Comparison of ENCODE assay signal across 22 mouse cellular contexts in the genomic region with DNA sequence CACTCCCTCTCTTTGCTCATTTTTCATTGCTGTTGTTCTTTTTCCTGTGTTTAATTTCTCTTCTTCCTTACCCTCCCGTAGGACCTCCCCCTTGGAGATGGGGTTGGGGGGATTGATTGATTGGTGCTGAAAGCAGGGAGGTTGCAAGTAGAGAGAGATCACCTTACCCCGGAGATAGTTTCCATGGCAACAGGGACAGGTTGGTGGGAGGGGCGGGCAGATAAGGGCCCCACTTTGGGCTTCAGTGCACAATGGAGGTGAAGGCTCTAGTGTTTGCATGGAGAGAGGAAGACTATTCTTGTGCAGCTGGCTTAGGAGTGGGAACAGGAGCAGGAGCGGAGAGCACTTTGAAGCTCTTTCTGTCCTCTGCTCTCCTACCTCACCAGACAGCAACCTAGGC.
DNase-seq lines count a peak whose midpoint lies in the region; ATAC-seq and TF ChIP-seq lines count a peak whose summit lies in the region.
"Had no signal": no experiment of that assay in that cellular context is flagged by ENCODE, and none has a peak within 500 bp of the region (broad histone marks: within the 10 kb centered on the region; RNA-seq: fewer than 3 reads in every experiment).

No protein-coding gene starts in this region.

- H3K4me1 ChIP-seq in hindbrain, embryonic 10.5 days (replicated peaks) = peaks cover 21% of the 10 kb centered on the region
- peaks cover 6% of the 10 kb centered on the region for H3K4me1 ChIP-seq in hindbrain, embryonic 12.5 days
- H3K4me1 ChIP-seq in midbrain, embryonic 14.5 days (ENCODE audit: control insufficient read depth, insufficient read depth, low read length) = no peaks in the 10 kb centered on the region
- no peaks in the 10 kb centered on the region for H3K4me1 ChIP-seq in midbrain, postnatal 0 days (ENCODE audit: insufficient read depth, low read length)
- H3K4me1 ChIP-seq in stomach, embryonic 15.5 days = peaks cover 3% of the 10 kb centered on the region; the same call in 1 of the 2 replicates
- H3K4me1 ChIP-seq: intestine, embryonic 15.5 days had no signal

- ATAC-seq in hindbrain, embryonic 12.5 days (ENCODE audit: low FRiP score) = no peak
- no peak for ATAC-seq in midbrain, embryonic 14.5 days (ENCODE audit: low FRiP score, low TSS enrichment)
- no peak for ATAC-seq in midbrain, postnatal 0 days (ENCODE audit: low FRiP score)
- ATAC-seq in stomach, embryonic 15.5 days (ENCODE audit: insufficient read depth, low FRiP score, low read depth) = peak; percentile 42; the same call in 1 of the 2 replicates
- no peak for ATAC-seq in granulocyte monocyte progenitor cell, adult 5-6 weeks (replicated peaks; ENCODE audit: poor library complexity, severe bottlenecking)
- ATAC-seq: activated CD4-positive, CD25-positive, alpha-beta regulatory T cell, adult 4 months; intestine, embryonic 15.5 days had no signal

- peak; percentile 23 for DNase-seq in hindbrain, embryonic 10.5 days (ENCODE audit: low spot score)
- peak; percentile 27 for DNase-seq in midbrain, embryonic 14.5 days
- DNase-seq in midbrain, postnatal 0 days (ENCODE audit: low spot score) = no peak
- peak; percentile 27 for DNase-seq in embryo, embryonic 10 days (ENCODE audit: low spot score)
- DNase-seq: adrenal gland, postnatal 10 days; cerebellum, adult 9-11 months; gastrocnemius, postnatal 10 days; kidney, postnatal 25 days; layer of hippocampus, adult 9-11 months; lung, postnatal 4 days; thymus, adult 2 months had no signal

- H3K27ac ChIP-seq in hindbrain, embryonic 10.5 days = peak overlapping the region; percentile 24; the same call in 1 of the 2 replicates
- no peak overlapping the region for H3K27ac ChIP-seq in hindbrain, embryonic 12.5 days
- H3K27ac ChIP-seq in midbrain, embryonic 14.5 days (replicated peaks; ENCODE audit: low read depth, low read length) = no peak overlapping the region
- no peak overlapping the region for H3K27ac ChIP-seq in midbrain, postnatal 0 days (ENCODE audit: low read depth, low read length)
- no peak overlapping the region for H3K27ac ChIP-seq in stomach, embryonic 15.5 days
- H3K27ac ChIP-seq: hindbrain, embryonic 14.5 days; intestine, embryonic 15.5 days; limb, embryonic 10.5 days; lung, embryonic 15.5 days; neural tube, embryonic 12.5 days had no signal

- H3K4me2 ChIP-seq in hindbrain, embryonic 12.5 days (replicated peaks) = no peak overlapping the region
- H3K4me2 ChIP-seq in midbrain, embryonic 14.5 days (ENCODE audit: low read length) = no peak overlapping the region
- no peak overlapping the region for H3K4me2 ChIP-seq in midbrain, postnatal 0 days (ENCODE audit: low read depth, low read length, poor library complexity, severe bottlenecking)
- no peak overlapping the region for H3K4me2 ChIP-seq in stomach, embryonic 15.5 days
- H3K4me2 ChIP-seq: hindbrain, embryonic 14.5 days; intestine, embryonic 15.5 days; liver, embryonic 11.5 days; lung, embryonic 15.5 days; neural tube, embryonic 12.5 days had no signal

- no peak for TF ChIP-seq CTCF in midbrain, postnatal 0 days (IDR thresholded peaks at IDR 0.05)

- no peak overlapping the region for H3K9ac ChIP-seq in hindbrain, embryonic 12.5 days
- no peak overlapping the region for H3K9ac ChIP-seq in midbrain, embryonic 14.5 days (replicated peaks; ENCODE audit: low read length)
- H3K9ac ChIP-seq in midbrain, postnatal 0 days (replicated peaks; ENCODE audit: low read length, poor library complexity, severe bottlenecking) = no peak overlapping the region
- H3K9ac ChIP-seq in stomach, embryonic 15.5 days = no peak overlapping the region
- H3K9ac ChIP-seq: hindbrain, embryonic 14.5 days; intestine, embryonic 15.5 days; lung, embryonic 15.5 days; neural tube, embryonic 12.5 days had no signal

- peaks cover 67% of the 10 kb centered on the region for H3K27me3 ChIP-seq in hindbrain, embryonic 10.5 days (ENCODE audit: insufficient read depth, poor library complexity, severe bottlenecking)
- peaks cover 22% of the 10 kb centered on the region; the same call in 1 of the 2 replicates for H3K27me3 ChIP-seq in hindbrain, embryonic 12.5 days
- H3K27me3 ChIP-seq in midbrain, embryonic 14.5 days (ENCODE audit: control insufficient read depth, insufficient read depth, low read length) = no peaks in the 10 kb centered on the region
- H3K27me3 ChIP-seq in midbrain, postnatal 0 days (ENCODE audit: insufficient read depth, low read length) = no peaks in the 10 kb centered on the region; the same call in 1 of the 2 replicates
- no peaks in the 10 kb centered on the region for H3K27me3 ChIP-seq in stomach, embryonic 15.5 days (replicated peaks)
- H3K27me3 ChIP-seq: CH12.LX; intestine, embryonic 15.5 days; lung, embryonic 15.5 days; neural tube, embryonic 12.5 days had no signal

- H3K9me3 ChIP-seq in hindbrain, embryonic 10.5 days = no peaks in the 10 kb centered on the region
- no peaks in the 10 kb centered on the region for H3K9me3 ChIP-seq in hindbrain, embryonic 12.5 days (replicated peaks)
- no peaks in the 10 kb centered on the region for H3K9me3 ChIP-seq in midbrain, embryonic 14.5 days (ENCODE audit: control insufficient read depth, low read length)
- H3K9me3 ChIP-seq in midbrain, postnatal 0 days (ENCODE audit: low read length) = no peaks in the 10 kb centered on the region
- H3K9me3 ChIP-seq in stomach, embryonic 15.5 days = no peaks in the 10 kb centered on the region
- H3K9me3 ChIP-seq: intestine, embryonic 15.5 days; limb, embryonic 10.5 days; lung, embryonic 15.5 days; neural tube, embryonic 12.5 days had no signal

- WGBS in hindbrain, embryonic 10.5 days = 26% methylated on average over 4 of the region's 4 CpGs
- 24% methylated on average over 4 of the region's 4 CpGs for WGBS in hindbrain, embryonic 12.5 days
- WGBS in midbrain, embryonic 14.5 days = 34% methylated on average over 4 of the region's 4 CpGs
- WGBS in midbrain, postnatal 0 days = 45% methylated on average over 4 of the region's 4 CpGs
- 45% methylated on average over 4 of the region's 4 CpGs for WGBS in stomach, embryonic 15.5 days

- no peak overlapping the region for H3K4me3 ChIP-seq in hindbrain, embryonic 10.5 days
- H3K4me3 ChIP-seq in hindbrain, embryonic 12.5 days = no peak overlapping the region
- no peak overlapping the region for H3K4me3 ChIP-seq in midbrain, embryonic 14.5 days (replicated peaks; ENCODE audit: low read depth, low read length)
- H3K4me3 ChIP-seq in midbrain, postnatal 0 days (ENCODE audit: low read depth, low read length) = no peak overlapping the region
- no peak overlapping the region for H3K4me3 ChIP-seq in stomach, embryonic 15.5 days (replicated peaks)
- H3K4me3 ChIP-seq: intestine, embryonic 15.5 days; limb, embryonic 10.5 days; lung, embryonic 15.5 days; neural tube, embryonic 12.5 days had no signal

- H3K36me3 ChIP-seq in hindbrain, embryonic 10.5 days = no peaks in the 10 kb centered on the region
- no peaks in the 10 kb centered on the region for H3K36me3 ChIP-seq in hindbrain, embryonic 12.5 days
- H3K36me3 ChIP-seq in midbrain, embryonic 14.5 days (ENCODE audit: control insufficient read depth, insufficient read depth, low read length) = no peaks in the 10 kb centered on the region
- no peaks in the 10 kb centered on the region for H3K36me3 ChIP-seq in midbrain, postnatal 0 days (ENCODE audit: insufficient read depth, low read length)
- no peaks in the 10 kb centered on the region for H3K36me3 ChIP-seq in stomach, embryonic 15.5 days
- H3K36me3 ChIP-seq: intestine, embryonic 15.5 days; limb, embryonic 10.5 days; lung, embryonic 15.5 days; neural tube, embryonic 12.5 days had no signal
